Mouse (Mus musculus) cerebellum, postnatal 25 days (tissue): ENCODE measurements at regions not wholly inside any gene's neighbourhood (a gene's known extent, or its start where the extent isn't known, plus 50 kb on each side); places are given as distances from the start of the nearest gene placed in this dataset.
"Not testable (repeated sequence)": the region's sequence is repeated elsewhere in the genome, so short reads cannot be mapped to it uniquely, and the experiment has no call there.

Experiments
- DNase-seq, 2 experiments: peaks; one replicate each; pipeline ENCODE4 v3.0.0; 2021; ENCODE audit warnings: mixed read lengths in 2 of 2

GRCm38 (mm10) chr6:102005627-102006026, 567.3 kb downstream of the Cntn3 start:
- no peak for DNase-seq

DNA sequence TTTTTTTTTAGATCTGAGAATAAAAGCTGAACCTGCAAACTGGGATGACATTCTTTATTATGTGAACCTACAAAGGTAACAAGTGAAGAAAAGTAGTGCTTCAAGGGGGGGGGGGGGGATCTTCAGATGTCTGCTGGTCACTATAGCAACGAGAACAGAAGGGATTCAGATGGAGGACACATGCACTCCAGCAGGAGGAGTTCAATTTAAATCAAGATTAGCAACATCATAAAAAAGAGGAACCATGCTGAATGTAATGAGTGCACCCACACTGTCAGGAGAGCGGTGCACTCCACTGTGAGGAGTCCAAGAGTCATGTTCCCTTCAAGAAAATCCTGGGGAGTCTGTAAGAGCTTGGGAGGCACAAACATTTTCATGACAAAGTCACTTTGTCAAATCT, 574.7 kb downstream of the Cntn3 start:
- no peak for DNase-seq

GRCm38 (mm10) chr6:101997629-101998028, 575.3 kb downstream of the Cntn3 start:
- DNase-seq, result no peak

- no peak for DNase-seq
Observed at GRCm38 (mm10) chr6:101992815-101993214, 580.1 kb downstream of the Cntn3 start.

- no peak for DNase-seq
Observed at GRCm38 (mm10) chr6:101981656-101982055, 591.2 kb downstream of the Cntn3 start.

GRCm38 (mm10) chr6:101979213-101979612, 593.7 kb downstream of the Cntn3 start:
- DNase-seq, result no peak

DNA sequence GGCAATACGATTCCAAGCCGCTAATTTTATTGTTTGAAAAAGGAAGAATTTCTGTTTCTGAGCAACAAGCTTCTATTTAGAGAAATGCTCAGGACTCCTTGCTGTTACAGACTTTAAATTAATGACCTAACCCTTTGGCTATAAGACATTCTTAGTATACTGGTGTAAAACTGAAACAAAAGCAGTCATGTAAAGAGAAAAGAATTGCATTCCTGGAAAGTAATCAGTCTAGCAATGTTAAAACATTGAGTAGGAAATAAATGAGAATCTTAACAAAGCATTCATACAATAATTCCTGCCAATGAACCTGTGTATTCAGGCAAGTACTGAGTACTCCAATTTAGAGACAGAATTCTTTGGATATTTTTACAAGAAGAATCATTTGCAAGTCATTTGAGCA, 587.2 kb upstream of the Pdzrn3 start:
- no peak for DNase-seq

DNA sequence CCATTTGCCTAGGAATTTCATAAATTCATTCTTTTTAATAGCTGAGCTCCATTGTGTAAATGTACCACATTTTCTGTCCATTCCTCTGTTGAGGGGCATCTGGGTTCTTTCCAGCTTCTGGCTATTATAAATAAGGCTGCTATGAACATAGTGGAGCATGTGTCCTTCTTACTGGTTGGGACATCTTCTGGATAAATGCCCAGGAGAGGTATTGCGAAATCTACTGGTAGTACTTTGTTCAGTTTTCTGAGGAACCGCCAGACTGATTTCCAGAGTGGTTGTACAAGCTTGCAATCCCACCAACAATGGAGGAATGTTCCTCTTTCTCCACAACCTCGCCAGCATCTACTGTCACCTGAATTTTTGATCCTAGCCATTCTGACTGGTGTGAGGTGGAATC, 583.8 kb upstream of the Pdzrn3 start:
- not testable (repeated sequence) for DNase-seq

DNA sequence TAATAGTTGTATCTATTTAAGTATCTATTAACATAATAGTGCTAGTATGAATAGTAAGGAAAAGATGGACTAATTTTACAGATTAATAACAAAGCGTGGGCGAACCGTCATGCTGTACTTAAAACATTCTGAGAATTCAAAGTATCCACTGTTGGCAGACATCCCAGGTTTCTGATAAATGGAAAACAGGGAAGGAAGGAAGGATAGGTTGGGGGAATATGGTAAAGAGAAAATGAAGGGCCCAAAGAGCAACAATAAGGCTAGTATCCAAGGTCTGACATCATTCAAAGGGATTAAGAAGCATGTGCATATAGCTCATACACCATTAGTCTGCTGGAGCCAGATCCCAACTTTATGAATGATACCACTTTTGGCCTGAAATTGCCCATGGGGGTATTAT, 572.0 kb upstream of the Pdzrn3 start:
- DNase-seq, result no peak

DNA sequence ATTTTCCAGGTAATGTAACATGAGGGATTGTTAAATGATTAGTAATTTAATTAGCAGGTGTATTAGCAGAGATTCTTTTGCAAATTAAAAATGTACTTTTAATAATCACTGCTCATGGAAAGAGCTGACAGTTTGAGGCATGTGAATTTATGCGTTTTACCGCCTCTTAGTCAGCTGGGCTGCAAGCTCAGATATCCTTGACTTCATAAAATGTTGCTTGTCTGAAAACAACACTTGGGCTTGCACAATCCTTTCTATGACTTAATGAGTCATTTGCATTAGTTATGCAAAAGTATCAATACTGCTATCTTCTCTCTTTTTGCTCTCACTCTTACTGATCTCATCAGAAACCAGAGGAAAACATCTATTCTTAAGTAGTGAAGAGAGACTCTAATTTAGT, 571.3 kb upstream of the Pdzrn3 start:
- no peak for DNase-seq

DNA sequence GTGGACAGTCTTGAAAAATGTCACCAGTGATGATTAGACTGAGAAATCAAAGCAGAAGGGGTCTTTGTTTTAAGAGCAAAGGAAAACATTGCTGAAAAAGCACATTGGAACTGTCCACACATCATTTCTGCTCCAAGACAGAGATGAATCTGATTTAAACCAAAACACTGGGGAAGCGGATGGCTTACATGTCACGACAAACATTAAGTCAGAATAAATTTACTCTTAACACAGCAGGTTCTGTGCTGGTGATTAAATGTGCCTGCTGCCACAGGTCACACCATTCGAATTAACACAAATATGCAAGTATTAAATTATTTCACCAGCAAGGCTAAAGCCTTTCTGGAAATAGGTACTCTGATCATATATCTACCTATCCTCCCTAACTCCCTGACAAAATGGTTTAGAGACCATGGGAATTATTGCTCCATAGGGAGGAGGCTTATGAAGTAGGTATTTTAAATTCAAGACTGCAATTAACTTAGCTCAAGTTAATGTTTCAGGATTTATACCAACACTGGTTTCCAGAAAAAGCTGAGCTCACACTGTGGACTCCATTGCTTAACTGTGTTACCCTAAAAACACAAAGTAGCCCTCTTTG, 562.7 kb upstream of the Pdzrn3 start:
- no peak for DNase-seq

DNA sequence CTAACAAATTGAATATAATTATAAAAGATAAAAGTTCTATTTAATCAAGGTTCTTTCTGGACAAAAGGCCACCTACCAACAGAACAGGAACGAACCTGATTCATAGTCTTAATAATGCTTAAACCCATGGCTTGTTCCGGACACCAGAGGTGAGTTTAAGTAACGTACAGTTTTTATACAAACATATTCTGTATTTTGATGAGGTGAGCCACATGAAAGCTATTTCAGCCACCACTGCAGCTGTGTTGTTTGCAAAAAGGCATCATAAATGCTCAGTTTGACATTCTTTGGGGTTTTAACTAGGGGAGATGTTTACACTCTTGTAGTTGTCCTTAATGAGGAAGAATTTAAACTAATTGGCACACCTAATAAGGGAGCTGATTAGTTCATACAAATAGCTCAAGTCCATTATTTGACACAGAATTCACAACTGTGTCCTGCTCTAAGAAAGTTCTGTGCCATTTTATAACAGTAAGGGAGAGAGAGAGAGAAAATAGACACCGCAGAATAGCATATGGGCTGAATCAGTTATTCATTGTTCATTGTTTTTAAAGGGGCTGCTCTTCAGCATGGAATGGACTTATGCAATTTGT, 560.8 kb upstream of the Pdzrn3 start:
- no peak for DNase-seq

DNA sequence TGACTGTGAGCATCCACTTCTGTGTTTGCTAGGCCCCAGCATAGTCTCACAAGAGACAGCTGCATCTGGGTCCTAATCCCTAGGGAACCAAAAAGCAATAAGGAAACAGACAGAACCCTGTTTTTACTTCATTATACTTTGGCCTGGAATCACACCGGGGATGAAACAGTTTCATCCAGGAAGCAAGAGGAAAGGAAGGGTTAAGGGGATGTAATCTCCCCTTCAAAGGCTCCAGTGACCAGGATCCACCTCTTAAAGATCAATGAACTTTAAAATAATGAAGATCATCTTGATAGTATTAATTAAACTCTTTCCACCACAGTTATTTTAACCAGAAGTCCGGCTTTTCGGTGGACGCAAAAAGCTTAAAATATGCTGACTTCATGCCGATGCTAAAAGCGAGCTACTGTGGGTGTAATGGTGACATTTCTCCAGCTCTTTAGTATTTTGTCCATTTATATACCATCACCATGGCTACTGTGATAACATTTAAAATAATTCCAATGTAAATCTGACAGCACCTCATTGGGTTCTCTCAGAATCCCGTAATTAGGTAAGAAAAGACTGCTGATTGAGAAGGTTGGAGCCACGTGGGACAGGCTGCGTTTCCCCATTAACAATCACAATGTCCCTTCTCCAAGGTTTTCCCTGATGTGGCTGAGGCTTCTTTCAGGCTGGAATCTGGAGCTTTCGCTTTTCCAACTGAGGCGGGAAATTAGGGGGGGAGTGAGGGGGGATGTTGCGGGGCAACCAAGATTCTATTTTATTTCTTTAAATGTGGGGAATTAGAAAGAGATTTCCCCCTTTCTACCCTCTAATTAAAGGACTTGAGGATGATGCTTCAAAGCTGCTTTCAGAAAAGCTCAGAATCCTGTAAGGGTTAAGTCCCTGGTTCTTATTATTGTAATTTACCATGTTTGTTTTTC, 560.0 kb upstream of the Pdzrn3 start:
- no peak for DNase-seq

- no peak for DNase-seq
Observed at GRCm38 (mm10) chr6:101931768-101932167, 554.1 kb upstream of the Pdzrn3 start.

- no peak for DNase-seq
Observed at GRCm38 (mm10) chr6:101921686-101922085, 544.0 kb upstream of the Pdzrn3 start.

- peak; percentile 10 to 31 for DNase-seq
Observed at GRCm38 (mm10) chr6:101921186-101921585, 543.5 kb upstream of the Pdzrn3 start.

DNA sequence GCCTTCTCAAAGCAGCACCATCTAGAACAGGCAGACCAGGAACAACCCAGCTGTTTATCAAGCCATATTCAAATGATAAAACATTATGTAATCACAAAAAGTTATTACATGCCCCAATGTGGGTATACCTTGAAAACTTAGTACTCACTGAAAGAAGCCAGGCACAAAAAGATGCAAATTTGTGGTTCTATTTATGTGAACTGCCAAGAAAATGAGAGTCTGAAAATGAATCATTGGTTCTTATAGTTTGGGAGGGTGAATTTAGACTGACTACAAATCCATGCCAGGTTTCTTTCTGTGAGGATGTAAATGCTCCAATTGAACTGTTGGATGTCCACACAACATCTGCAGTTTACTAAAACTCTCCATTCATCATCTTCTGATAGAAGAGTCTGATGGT, 541.2 kb upstream of the Pdzrn3 start:
- no peak for DNase-seq

DNA sequence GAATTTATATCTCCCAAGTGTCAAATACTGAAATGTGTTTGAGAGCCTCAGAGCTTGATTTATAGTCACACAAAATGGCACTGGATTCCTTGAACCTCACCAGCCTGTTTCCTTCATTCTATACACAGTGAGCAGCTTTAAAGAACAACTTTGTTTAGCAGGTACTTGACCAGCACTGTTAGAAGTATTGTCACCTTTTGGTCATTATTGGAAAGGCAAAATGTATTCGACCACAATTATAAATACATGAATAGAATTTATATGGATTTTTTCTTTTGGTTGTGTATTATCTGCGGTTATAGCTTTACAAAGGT, 527.3 kb upstream of the Pdzrn3 start:
- no peak for DNase-seq

DNA sequence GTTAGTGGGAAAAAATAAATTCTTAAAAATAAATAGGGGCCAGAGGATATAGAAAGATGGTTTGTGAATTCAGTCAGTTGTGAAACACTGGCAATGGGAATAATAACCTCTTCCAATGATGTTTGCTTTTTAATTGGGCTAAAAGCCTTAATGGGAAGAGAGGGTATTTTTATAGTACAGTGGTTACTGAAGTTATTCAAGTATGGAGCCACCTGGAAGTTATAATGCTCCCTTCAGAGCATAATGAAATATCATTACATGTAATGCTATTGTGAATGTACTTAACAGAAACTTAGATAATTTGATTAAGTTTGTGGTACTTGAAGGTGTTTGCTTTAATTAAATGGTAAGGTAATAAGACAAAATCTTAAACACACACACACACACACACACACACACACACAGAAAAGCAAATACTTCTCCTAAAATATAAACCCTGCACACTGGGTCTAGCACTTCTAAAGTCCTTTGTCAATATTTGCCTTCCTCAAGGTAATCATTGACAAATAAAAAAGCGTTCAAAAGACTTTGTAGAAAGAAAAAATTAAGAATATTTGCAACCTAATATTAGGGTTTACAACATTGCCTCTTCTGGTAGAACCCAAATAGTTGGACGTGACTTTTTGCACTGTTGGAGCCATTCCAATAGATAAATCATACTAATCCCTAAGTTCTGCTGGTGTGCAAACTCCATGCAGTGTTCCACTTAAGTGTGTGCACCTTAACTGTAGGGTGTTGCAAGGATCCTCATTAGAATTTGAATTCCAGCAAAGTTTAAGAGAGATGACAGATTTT, 526.7 kb upstream of the Pdzrn3 start:
- no peak for DNase-seq

DNA sequence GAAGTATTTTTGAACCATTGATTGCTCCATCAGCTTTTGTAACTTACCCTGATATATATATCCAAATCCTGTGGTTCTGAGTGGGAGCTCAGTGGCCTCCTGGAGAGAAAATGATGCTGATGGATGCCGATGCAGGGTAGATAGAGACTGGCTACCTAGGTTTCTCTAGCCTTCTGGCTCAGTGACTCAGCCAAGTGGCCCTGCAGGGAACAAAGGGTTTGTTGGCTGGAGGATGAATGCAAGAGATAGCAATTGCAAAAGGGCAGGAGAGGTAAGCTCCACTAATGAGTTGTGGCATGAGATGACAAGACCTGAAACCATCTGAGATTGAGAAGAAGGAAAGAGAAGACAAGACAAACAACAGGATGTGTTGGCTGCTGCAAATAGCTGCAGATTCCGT, 524.6 kb upstream of the Pdzrn3 start:
- peak; percentile 43 to 59 for DNase-seq

GRCm38 (mm10) chr6:101898544-101898943, 520.8 kb upstream of the Pdzrn3 start:
- no peak for DNase-seq

DNA sequence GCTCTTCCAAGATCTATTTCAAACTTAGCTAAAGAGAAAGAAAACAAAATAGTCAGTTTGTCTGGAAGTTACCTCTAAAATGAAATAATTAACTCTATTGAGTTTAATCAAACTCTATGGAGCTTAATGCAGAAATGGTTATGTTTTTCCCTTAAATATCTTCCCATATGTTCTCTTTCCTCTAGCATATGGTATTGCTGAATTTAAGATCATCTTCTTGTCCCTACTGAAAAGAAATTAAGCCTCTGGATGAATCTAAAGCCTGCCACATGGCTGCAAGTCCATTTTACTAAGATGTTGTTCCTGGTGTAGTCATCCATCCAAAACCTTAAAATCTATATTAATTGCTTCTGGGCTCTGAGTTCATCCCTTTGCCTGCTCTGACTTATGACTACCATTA, 513.0 kb upstream of the Pdzrn3 start:
- DNase-seq, result no peak

- no peak for DNase-seq
Observed at GRCm38 (mm10) chr6:101882938-101883337, 505.2 kb upstream of the Pdzrn3 start.
